Mouse (Mus musculus): Measurements from ENCODE around the gene Rbpj. TPM values are rescaled to one million over a fixed set of nuclear protein-coding genes. Genes with fewer than 3 reads are reported as not detected.

Rbpj gene
- total RNA-seq, 4 experiments from 2014 or later: 15.0 to 25.0 (median 19.4) TPM

DNA sequence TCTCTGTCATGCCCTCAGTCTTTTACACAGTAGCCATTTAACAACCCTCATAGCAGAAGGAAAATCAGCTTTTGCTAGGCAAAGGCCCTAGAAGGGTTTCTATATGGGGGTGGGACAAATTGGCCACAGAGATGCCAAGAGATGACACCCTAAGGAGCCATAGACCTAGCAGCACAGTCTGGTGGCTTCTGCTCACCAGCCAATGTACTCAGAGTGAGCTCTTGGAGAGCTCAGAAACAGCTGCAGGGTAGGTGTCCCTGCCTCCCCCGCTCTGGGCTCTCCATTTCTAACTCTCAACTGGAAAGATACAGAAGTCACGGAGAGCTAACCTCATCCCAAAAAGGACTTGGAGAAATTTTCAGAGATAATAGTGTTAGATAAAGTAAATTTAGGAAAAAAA lies 44.0 kb downstream of the Rbpj start:
- DNase-seq (ENCODE audit: low spot score in 2 of 2): no peak

DNA sequence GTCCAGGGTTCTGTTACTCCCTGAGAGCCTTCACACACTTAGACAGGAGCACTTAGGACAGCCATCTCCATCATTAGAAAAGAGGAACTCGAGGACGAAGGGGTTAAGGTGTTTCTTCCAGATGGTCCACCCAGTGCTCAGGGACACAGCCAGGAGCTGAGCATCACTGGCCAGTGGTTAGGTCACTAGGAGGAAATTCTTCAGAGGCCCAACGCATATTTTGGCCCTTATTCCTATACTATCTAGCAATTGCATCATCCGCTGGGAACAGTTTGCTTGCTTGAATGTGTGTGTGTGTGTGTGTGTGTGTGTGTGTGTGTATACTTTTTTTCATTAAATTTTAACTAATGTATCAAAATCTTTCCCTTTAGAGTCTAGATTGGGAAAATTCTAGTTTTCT lies 45.5 kb downstream of the Rbpj start:
- DNase-seq (ENCODE audit: low spot score in 2 of 2): no peak

DNA sequence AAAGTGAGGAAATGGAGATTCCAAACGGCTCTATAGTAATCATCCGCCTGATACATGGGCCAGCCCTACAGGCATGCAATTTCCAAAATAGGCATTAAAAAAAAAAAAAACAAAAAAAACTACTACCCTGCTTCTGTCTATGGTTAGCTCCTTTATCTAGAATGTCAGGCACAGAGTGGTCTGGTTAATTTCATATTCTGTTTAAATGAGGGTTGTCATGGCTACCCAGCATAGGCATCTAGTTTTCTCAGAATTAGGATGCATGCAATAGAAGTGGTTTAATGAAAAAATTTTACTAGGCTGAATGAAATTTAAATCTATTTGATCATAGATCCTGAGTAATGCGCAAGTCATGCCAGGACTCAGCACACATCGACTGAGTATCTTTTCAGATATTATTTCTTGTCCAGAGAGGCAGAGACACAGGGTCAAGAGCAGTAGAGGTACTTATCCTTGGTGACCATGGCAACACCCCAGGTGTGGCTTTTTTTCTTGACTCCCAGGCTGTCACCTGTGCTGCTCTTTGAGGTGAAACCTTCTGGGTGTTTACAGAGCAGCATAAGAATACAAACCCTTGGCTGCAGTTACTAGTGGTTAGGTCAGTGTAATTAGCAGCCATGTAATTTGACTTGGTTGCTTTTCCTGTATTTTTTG lies 49.1 kb downstream of the Rbpj start:
- no peak for DNase-seq (ENCODE audit: low spot score in 2 of 2)

DNA sequence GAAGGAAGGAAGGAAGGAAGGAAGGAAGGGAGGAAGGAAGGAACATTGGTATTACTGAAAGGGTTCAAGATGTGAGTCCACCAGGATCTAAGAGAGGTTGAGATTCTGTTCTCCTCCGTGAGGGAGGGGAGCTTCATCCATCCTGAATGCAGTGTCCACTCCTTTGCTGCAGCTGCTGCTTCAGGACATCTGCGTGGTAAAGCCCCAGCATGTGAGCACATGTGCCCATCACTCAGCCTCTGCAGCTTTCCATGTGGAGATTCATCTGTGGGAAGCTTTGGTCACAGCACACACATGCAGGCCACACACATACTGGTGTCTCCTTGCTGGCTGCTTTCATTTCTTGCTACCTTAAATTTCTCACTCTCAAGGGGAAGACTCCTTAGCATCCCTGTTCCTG lies 50.5 kb downstream of the Rbpj start:
- DNase-seq (ENCODE audit: low spot score in 2 of 2): no peak

DNA sequence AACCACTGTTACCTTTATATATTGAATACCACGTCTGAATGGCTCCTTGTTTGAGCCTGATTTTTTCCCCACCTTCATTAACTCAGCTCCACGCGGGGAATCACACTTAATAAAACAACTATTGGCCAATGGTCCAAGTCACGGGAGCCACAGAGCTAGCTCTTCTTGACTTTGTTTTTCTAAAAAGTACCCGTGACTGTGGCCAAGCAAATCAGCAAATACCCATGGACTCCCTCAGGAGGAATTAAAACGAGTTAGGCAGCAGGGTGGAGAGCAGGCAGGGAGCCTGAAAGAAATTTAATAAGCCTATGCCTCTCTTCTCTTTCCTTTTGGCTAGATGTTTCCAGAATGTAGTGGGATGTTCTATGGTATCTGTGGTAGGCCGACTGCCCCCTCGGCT lies 51.9 kb downstream of the Rbpj start:
- no peak for DNase-seq (ENCODE audit: low spot score in 2 of 2)

DNA sequence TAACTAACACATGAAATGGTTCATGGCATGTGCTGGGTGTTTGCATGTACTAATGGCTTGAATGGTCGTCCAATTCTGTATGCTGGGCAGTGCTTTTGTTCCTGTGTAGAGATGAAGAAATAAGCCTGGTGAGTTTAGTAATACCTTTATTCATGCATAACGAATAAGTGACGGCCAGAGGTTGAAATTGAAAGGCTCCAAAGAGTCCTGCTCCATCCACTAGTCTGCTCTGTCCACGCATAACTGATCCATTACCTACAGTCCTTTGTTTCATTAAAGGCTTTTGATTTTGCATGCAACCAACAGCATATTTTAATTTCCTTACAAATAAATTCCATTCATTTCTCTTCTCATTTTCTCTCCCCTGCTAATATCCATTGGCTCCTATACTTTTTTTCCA lies 53.2 kb downstream of the Rbpj start:
- no peak for DNase-seq (ENCODE audit: low spot score in 2 of 2)

DNA sequence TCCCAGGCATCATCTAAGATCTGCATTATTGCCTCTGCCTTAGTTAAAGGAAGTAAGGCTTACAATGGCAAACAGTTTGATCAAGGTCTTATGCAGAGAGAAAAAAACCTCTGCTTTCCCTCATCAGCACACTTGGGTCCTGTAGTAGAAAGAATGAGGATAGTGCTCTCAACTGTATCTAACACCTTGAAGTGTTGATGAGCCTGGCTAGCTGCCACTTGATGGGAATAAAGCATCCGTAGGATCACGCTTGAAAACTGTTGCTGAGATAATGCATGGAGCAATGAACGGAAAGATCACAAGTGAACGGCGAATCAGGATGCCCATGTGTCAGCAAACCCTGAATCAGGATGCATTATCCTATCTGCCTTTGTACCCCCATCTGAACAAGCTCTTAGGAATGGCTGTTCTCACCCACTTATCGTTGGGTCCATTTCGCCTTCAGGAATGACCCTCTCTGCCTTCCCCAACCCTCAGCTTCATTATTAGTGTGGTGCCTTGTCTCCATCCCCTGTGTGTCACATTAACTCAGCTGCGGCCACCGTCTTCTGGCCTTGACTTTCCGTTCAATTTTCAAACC lies 54.1 kb downstream of the Rbpj start:
- no peak for DNase-seq (ENCODE audit: low spot score in 2 of 2)

DNA sequence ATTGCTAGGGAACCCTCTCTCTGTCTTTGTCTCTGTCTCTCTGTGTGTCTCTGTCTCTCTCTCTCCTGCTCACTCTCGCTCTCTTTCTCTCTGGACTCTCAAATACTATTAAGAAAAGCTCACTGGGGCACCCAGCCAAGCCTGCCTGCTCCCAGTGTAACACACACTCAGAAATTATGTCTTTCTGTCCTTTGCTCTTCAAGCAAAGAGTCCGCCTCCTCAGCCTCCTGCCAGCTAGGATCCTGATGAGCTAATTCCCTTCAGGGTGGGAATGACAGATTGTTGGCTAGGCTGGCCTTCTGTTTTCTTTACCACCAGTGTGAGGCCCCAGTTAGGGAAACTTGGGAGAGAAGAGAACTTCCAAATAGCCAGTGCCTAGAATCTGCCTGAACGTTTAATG lies 57.1 kb downstream of the Rbpj start:
- DNase-seq (ENCODE audit: low spot score in 2 of 2): peak; percentile 51 to 58

DNA sequence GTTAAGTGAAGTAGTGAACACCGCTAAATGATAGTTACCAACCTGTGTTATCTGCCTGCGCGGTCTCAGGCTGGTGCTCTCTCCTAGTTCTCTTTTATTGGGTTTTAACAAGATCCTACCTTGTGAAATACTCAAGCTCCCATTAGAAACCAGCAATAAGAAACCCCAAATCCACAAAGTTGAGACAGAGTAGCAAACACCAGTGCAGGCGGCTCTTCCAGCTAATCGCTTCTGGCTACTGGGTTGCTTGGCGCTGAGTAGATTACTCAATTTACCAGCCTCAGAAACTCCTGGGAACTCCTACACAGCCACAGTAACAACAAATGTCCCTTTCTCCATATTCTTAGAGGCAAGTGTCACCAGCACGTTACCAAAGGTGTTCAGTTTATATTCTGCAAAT lies 58.2 kb downstream of the Rbpj start:
- DNase-seq (ENCODE audit: low spot score in 2 of 2): no peak

DNA sequence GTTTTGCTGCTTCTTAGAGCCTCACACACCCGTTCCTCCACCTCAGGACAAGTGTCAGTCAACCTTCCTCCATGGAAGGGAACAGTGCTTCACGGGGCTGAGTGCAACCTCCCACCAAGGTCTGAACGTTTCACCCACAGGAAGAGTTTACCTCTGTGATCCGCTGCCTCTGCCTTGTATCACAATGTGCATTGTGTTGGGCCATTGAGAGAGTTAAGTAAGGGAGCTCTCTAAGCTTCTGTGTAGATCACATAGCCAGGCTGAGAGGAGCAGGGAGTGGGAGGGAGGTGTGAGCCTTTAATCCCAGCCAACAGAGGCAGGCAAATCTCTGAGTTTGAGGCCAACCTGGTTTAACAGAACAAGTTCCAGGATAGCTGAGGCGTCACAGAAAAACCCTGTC lies 58.9 kb downstream of the Rbpj start:
- no peak for DNase-seq (ENCODE audit: low spot score in 2 of 2)

DNA sequence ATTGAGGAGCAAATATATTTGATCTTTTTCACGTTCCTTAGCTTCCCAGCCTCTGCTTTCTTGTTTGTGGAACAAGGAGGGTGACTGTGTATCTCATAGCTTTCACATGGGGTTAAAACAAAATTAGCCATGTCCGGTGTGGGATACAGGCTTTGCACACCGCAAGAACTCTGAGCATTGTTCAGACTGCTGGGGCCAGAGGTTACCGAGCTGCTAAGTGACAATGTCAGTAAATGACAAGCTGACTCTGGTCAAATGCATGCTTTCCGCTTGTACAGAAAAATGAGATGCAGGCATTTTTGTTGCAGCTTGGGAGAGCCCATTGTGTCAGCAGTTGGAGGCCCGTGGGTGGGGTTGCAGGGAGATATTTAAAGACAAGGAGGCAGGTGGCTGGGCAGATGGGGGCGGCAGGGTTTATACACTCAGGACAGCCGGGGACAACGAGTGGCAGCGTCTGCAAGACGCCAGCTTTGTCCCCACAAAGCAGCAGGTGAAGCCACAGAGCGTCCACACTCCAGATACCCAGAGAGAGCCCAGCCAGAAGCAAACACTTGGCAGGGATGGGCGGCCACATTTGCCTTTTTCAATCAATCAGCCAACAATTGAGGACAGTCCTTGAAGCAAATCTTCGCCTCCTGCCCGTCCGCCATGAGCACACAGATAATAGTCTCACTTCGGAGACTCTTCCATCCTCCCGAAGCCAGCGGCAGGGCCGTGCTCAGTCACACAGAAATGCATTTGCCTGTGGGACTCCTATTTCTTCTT lies 59.5 kb downstream of the Rbpj start:
- no peak for DNase-seq (ENCODE audit: low spot score in 2 of 2)

DNA sequence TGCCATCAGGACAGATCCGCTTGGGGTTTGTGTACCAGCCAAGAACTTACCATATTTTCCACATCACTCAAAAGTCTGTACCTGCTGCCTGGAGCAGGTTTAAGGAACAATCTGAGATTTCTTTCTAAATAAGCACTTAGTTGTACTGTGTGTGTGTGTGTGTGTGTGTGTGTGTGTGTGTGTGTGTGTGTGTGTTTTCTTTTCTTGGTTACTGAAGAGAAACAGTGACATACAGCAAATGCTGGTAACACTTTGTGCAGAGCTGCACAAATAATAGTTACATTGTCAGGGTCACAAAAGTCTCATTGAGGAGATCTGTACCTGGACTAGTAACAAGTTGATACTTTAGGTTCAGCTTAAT lies 60.1 kb downstream of the Rbpj start:
- DNase-seq (ENCODE audit: low spot score in 2 of 2): no peak

DNA sequence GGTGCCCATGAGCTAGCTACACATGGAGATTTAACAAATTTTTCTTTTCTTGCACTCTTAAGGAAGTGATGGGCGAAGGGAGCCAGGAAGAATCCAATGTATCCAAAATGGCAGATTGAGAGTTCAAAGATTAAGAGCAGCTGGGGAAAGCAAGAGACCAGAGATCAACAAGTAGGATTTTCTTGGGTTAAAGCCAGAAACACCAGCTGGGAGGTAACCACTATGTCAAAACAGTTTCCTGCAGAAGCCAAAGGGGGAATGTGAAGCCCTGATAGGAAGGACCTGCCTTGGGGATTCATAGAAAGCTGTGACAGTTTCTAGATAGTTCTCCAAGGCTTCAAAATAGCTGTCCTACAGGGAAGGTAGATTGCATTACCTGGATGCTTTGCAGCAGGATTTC lies 63.9 kb downstream of the Rbpj start:
- DNase-seq (ENCODE audit: low spot score in 2 of 2): no peak

DNA sequence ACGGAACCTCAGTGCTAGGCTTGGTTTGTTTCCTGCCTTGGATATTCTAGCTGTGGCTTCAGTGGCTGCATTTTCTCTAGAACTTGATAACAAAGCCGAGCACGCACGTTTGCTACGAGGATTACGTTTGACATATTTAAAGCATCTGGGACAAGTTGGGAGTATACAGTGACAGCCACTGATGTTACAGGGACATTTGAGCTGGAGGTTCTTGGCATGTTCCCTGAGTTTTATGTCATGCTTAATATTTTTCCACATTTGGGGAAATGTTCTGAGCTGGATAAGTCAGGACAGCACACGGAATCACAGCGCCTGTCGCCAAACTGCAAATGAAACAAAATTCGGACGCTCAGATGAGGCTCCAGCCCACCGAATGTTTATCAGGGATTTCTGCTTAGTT lies 69.1 kb downstream of the Rbpj start:
- no peak for DNase-seq (ENCODE audit: low spot score in 2 of 2)

DNA sequence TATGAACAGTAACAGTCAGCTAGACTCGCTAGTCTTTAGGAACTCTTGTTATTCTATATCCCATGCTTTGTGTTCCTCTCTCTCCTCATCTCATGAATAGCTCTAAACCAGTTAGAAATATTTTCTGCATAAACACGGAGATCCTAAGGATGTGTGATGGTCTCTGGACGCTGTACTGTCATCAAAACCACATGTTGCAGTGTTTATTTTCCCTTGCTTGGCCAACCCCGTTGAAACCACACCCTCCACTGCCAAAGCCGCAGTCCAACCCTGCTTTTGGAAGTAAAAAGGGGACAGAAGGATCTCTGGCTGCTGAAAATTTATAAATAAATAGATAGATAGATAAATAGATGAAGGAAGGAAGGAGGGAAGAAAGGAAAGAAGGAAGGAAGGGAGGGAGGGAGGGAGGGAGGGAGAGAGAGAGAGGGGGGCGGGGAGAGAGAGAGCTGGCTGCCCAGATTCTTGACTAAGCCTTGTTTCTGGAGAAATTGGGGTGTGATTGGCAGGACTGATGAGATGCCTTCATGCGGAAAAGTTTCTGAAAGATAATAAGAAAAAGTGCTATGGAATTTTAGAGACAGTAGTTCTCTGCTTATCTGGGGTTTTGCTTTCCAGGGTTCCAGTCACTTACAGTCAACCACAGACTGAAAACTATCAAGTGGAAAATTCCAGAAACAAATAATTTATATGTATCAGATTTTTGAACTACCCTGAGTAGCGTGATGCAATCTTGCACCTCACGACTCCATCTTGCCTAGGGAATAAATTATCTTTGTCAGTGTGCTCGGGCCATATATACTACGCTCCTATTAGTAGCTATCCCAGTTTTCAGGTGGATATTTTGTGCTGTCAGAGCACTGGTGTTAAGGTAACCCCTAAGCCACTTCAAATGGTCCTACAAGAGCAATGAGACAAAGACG lies 70.9 kb downstream of the Rbpj start:
- no peak for DNase-seq (ENCODE audit: low spot score in 2 of 2)

DNA sequence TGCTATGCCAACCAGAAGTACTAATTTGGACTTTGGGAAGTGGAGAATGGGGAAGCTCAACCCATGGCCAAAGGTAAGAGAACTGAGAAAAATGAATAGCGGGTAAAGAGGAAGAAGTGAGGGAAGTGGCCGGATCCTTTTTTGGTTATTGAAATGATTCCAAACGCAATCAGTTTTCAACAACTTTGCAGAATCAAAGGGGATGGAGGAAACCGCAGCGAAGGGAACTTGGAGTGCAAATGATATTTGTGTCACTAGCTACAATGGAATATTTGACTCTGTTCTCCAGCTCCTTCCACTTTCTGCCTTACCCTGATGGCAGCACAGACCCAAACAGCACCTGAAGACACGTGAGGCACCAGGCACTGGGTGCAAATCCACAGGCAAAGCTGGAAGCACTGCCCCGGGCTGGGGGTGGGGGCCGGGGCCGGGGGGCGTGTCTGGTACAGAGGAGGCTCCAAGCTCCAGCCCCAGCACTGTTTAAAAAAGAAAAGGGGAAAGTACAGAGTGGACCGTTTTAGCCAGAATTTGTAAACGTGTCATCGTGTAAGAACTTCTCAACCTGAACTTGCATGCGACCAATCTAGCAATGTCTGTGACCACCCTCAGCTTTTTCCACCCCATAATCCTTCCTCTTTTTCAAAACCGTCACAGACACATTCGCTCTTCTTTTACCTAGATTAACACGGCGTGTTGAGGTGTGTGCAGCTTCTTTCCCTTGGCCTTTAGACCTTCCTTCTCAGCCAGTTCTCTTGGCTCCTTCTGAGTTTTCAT lies 74.1 kb downstream of the Rbpj start:
- no peak for DNase-seq (ENCODE audit: low spot score in 2 of 2)

DNA sequence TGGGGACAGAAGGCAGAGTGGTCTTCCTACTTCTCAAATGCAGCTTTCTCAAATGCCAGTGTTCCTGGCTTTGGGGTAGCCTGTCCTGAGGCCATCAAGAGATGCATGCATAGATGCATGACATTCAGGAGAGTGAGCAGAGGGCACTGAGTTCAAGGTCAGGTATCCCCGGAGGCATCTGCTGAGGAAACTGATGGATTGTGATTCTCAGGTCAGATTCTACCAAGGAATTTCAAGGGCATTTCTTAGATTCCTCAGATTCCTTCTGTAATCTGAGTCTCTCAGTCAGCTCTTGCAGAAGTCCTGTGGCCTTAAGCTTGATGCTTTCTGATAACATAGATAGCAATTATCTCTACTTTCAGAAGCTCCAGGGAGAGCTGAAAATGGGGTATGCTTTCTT lies 76.1 kb downstream of the Rbpj start:
- DNase-seq (ENCODE audit: low spot score in 2 of 2): no peak

DNA sequence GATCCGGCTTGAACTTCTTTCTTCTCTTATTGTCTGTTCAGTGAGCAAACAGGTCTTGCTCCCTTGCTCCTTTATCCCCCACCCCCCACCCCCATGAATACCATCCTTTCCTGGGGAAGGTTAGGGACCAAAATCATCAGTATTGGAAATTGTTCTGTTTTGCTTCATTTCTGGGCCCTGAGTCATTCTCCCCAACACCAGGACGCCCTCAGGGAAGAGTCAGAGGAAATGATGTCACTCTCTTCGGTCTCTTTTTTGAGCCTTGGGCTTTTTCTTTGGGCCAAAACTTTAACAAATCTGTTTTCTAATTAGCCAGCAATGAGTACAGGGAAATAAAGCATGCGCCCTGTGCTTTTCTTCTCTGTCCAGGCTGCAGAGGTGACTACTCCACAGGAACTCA lies 77.4 kb downstream of the Rbpj start:
- no peak for DNase-seq (ENCODE audit: low spot score in 2 of 2)

DNA sequence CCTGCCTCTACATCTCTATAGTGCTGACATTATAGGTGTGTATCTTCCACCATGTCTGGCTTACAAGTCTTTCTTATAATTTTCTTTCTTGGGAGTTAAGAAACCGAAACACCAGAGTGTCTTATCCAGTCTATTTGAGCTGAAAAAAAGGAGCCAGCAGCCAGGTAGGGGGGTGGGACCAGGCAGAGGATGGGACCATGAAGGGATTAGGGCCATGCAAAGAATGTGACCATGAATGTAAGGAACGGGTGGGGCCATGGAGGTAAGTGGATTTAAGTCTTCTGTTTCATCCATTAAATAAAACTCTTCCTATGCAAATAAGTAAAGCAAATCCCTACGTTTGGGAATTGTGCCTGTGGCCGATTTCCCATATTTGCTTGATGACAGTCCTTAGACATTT lies 78.0 kb downstream of the Rbpj start:
- no peak for DNase-seq (ENCODE audit: low spot score in 2 of 2)

DNA sequence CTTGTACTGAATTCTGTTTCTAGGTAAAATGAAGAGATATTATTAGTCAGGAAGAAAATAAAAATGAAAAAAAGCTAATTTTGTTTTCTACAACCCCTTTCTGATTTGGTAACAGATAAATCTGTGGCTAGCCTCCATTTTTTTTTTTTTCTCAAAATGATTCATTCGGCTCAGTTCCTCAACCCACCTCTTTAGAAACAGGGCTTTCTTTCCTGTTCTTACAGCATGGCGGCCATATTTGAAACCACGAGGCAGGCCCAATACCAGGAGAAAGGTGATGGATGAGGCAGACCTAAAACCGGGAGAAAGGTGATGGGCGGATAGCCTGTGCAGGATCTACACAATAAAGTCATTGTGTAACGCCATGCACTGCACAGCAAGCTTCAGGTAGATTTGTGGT lies 80.5 kb downstream of the Rbpj start:
- DNase-seq (ENCODE audit: low spot score in 2 of 2): no peak

DNA sequence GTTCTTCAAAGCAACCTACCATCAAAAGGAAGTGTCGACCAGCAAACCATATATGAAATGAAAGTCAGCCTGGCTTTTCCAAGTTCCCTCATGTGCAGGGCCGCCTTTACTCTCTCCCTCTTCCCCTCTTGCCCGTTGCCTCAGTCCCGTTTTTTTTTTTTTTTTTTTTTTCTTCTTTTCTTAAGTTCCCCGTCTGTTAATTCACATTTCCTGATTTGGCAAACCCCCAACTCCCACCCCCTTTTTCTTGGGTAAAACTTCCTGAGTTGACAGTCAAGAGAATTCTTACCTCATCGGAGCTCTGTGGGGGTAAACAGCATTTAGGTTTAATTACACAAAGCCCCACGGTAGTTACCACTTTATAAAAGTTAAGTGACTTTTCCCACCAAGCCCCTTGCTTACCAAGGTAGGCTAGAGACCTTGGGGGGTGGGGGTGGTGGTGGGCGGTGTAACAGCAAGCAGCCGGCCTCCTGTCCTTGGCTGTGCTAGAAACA lies 81.1 kb downstream of the Rbpj start:
- DNase-seq (ENCODE audit: low spot score in 2 of 2): no peak
